Mouse (Mus musculus) kidney, embryonic 16.5 days (tissue): ENCODE measurements around the gene Cux1. TPM values are rescaled to one million over a fixed set of nuclear protein-coding genes. Genes with fewer than 3 reads are reported as not detected.

ENCODE experiments used
- ATAC-seq: fragments of 200-750 bp; cut with Nextera tagmentation; 2 replicates; pipeline ENCODE4 v1.8.0; 2017; ENCODE audit warnings: moderate TSS enrichment; ENCODE audit not compliant: low FRiP score, low TSS enrichment
- H3K27ac ChIP-seq: fragments of 300-500 bp; sonication (generic); 2 replicates; pipeline ENCODE4 v1.5.1; 2014; ENCODE audit warnings: low read length
- H3K27me3 ChIP-seq: fragments of 300-500 bp; sonication (generic); 2 replicates; pipeline ENCODE4 v1.6.1; 2014; ENCODE audit warnings: low read length, control low read depth, mixed read lengths; ENCODE audit not compliant: insufficient read depth
- H3K36me3 ChIP-seq: fragments of 300-500 bp; sonication (generic); 2 replicates; pipeline ENCODE4 v1.6.1; 2014; ENCODE audit warnings: low read length, control low read depth, mixed read lengths; ENCODE audit not compliant: insufficient read depth
- H3K4me1 ChIP-seq: fragments of 300-500 bp; sonication (generic); 2 replicates; pipeline ENCODE4 v1.6.1; 2014; ENCODE audit warnings: low read length, control low read depth, mixed read lengths; ENCODE audit not compliant: insufficient read depth
- H3K4me2 ChIP-seq: fragments of 300-500 bp; sonication (generic); replicated peaks from 2 replicates; pipeline ENCODE4 v1.6.1; 2014; ENCODE audit warnings: low read depth, low read length
- H3K4me3 ChIP-seq: fragments of 300-500 bp; sonication (generic); 2 replicates; pipeline ENCODE4 v1.5.1; 2014; ENCODE audit warnings: mild to moderate bottlenecking, low read length
- H3K9ac ChIP-seq: fragments of 300-500 bp; sonication (generic); replicated peaks from 2 replicates; pipeline ENCODE4 v1.6.1; 2014; ENCODE audit warnings: low read length
- H3K9me3 ChIP-seq: fragments of 300-500 bp; sonication (generic); 2 replicates; pipeline ENCODE4 v1.6.1; 2016; ENCODE audit warnings: low read length, control low read depth
- WGBS: fragments of 180-500 bp; shearing (Covaris S2); extraction: QIAGEN DNeasy Blood & Tissue Kit; methylation state at CpG from one replicate; pipeline ENCODE4 v1.1.7; 2014; 5-methylcytosine and 5-hydroxymethylcytosine counted together
- polyA plus RNA-seq: library from polyadenylated mRNA; unstranded; fragments of >200 nt; fragmentation: Nextera tagmentation; extraction: Ambion mirVana; gene quantifications from 2 replicates; pipeline ENCODE4 v1.2.1, GENCODE M21; 2015

Cux1 gene
- polyA plus RNA-seq, 1 experiment from 2014 or later = 110 TPM

- no peak for ATAC-seq
- 56% methylated on average over 3 of the region's 3 CpGs for WGBS
- no peaks in the 10 kb centered on the region for H3K9me3 ChIP-seq
Measured at GRCm38 (mm10) chr5:136588471-136588870, 21.2 kb upstream of the Cux1 start.

GRCm38 (mm10) chr5:136584676-136585285 is 17.5 kb upstream of the Cux1 start:
- 0 out of 2 replicates have a peak, but pooled peaks cover 3% of the 10 kb centered on the region for H3K27me3 ChIP-seq
- peaks cover 40% of the 10 kb centered on the region for H3K4me1 ChIP-seq
- H3K27ac ChIP-seq = peak overlapping the region; percentile 66
- WGBS = 13% methylated on average over 4 of the region's 4 CpGs
- no peak overlapping the region for H3K4me2 ChIP-seq
- H3K9me3 ChIP-seq = no peaks in the 10 kb centered on the region; the same call in 1 of the 2 replicates
- no peaks in the 10 kb centered on the region for H3K36me3 ChIP-seq
- peak; percentile 80 for ATAC-seq
- no peak overlapping the region for H3K4me3 ChIP-seq
- H3K9ac ChIP-seq = no peak overlapping the region

More at GRCm38 (mm10) chr5:136588471-136588870, 21.2 kb upstream of the Cux1 start:
- Histone ChIP-seq H3K4me1 (peaks cover 17% of the 10 kb centered on the region), H3K27me3 (no peaks in the 10 kb centered on the region), H3K27ac (no peak overlapping the region), H3K4me3 (no peak overlapping the region), H3K4me2 (no peak overlapping the region), H3K9ac (no peak overlapping the region), H3K36me3 (no peaks in the 10 kb centered on the region)

DNA sequence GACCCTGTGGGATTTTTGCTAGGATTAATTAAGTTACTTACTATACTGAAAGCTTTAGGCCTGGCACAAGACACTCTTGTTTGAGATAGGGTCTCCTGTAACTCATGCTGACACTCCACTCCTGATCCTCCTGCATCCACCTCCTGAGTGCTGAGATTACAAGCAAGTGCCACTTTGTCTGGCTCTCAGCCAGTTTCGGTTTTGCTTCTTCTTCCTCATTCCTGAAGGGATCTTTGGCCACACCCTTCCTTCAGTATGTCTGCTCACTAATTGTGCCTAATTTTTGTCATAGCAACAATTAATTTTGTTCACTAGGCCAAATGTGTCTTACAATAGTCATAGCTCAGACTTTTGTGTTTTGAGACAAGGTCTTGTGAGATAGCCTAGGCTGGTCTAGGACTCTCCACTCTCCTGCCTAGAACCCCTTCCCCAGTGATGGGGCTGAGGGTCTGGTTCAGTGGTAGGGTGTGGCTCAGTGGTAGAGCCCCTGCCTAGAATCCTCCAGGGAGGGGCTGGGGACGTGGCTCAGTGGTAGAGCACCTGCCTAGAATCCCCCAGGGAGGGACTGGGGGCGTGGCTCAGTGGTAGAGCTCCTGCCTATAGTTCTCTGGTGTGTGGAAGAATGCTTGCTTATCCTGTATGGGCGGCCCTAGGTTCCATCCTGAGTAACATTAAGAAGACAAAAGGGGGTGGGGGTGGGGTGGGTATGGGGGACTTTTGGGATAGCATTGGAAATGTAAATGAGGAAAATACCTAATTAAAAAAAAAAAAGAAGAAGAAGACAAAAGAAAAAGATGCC is 16.6 kb upstream of the Cux1 start:
- no peak overlapping the region for H3K27ac ChIP-seq
- H3K4me3 ChIP-seq = no peak overlapping the region
- H3K4me2 ChIP-seq = no peak overlapping the region
- H3K36me3 ChIP-seq = no peaks in the 10 kb centered on the region
- WGBS = 77% methylated on average over 4 of the region's 4 CpGs
- no peak overlapping the region for H3K9ac ChIP-seq
- ATAC-seq = no peak
- H3K9me3 ChIP-seq = no peaks in the 10 kb centered on the region; the same call in 1 of the 2 replicates
- H3K4me1 ChIP-seq = peaks cover 37% of the 10 kb centered on the region
- H3K27me3 ChIP-seq = 0 out of 2 replicates have a peak, but pooled peaks cover 3% of the 10 kb centered on the region

- WGBS = 89% methylated on average over 2 of the region's 2 CpGs
- H3K27me3 ChIP-seq = 0 out of 2 replicates have a peak, but pooled peaks cover 3% of the 10 kb centered on the region
- H3K36me3 ChIP-seq = no peaks in the 10 kb centered on the region
- H3K27ac ChIP-seq = no peak overlapping the region
- H3K4me3 ChIP-seq = no peak overlapping the region
- no peaks in the 10 kb centered on the region; the same call in 1 of the 2 replicates for H3K9me3 ChIP-seq
- H3K9ac ChIP-seq = no peak overlapping the region
- no peak for ATAC-seq
- peaks cover 36% of the 10 kb centered on the region for H3K4me1 ChIP-seq
- H3K4me2 ChIP-seq = no peak overlapping the region
Measured at GRCm38 (mm10) chr5:136583256-136583655, 16.0 kb upstream of the Cux1 start.

DNA sequence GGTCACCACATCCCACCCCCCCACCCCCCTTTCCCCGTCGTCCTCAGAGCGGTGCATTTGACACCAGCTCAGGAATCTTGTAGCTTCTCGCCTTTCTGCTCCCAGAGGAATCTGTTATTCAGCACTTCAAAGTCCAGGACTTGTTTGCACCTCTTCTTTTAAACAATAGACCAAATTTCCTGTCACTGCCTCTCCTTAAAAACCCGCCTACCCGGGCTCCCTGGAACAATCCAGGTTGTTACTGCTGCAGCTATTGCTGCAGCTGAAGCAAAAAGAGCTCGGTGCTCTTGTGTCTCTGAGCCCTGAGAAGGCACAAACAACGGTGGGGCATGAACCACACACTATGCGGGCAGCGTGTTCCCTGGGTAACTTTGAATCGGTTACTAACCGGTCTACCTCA is 14.9 kb upstream of the Cux1 start:
- WGBS = 2% methylated on average over 12 of the region's 12 CpGs
- Histone ChIP-seq H3K27ac (peak overlapping the region; percentile 67), H3K4me1 (peaks cover 36% of the 10 kb centered on the region), H3K36me3 (no peaks in the 10 kb centered on the region), H3K27me3 (0 out of 2 replicates have a peak, but pooled peaks cover 3% of the 10 kb centered on the region), H3K4me2 (peak overlapping the region; percentile 53), H3K4me3 (peak overlapping the region; percentile 39), H3K9ac (peak overlapping the region; percentile 39; the same call in 1 of the 2 replicates), H3K9me3 (no peaks in the 10 kb centered on the region; the same call in 1 of the 2 replicates)
- peak; percentile 20; the same call in 1 of the 2 replicates for ATAC-seq

DNA sequence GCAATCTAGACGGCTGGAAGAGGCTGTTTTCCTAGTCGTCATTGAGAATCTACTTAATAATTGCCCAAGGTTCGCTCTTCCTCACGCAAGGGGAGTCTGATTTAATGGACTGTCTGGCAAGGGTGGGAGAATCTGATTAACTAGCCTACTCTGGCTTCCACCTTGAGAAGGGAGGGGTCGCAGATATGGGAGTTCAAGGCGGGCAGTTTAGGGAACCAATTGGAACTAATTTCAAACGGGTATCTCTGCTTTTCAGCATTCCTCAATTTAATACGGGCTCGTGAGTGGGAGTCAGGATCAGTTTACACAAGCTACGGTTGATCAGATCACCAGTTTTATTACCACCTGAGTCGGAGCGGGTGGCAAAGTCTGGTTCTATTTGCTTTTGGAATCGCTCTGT is 14.3 kb upstream of the Cux1 start:
- under 1% methylated on average over 13 of the region's 13 CpGs for WGBS
- H3K27ac ChIP-seq = peak overlapping the region; percentile 67
- peak; percentile 68 for ATAC-seq

DNA sequence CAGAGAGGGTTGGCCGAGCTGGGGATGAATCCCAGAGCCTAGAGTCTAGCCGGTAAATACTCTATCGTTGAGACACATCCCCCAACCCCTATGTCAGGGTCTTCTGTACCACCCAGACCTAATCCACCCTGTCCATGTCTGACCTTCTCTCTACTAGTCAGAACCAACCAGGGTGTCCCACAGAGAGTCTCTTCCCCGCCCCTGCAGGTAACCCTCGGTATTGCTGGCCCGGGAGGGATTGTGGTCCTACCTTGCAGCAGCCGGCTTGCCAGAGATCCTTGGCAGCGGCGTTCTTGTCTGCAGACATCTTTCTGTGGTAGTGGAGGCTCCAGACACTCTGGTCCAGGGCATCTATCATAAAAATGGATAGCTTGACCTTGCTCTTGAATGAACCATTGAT is 13.9 kb upstream of the Cux1 start:
- Histone ChIP-seq H3K36me3 (no peaks in the 10 kb centered on the region), H3K4me3 (peak overlapping the region; percentile 39), H3K4me1 (peaks cover 36% of the 10 kb centered on the region), H3K9me3 (no peaks in the 10 kb centered on the region; the same call in 1 of the 2 replicates), H3K27me3 (0 out of 2 replicates have a peak, but pooled peaks cover 3% of the 10 kb centered on the region), H3K9ac (peak overlapping the region; percentile 47), H3K27ac (peak overlapping the region; percentile 67), H3K4me2 (peak overlapping the region; percentile 53)
- ATAC-seq = peak; percentile 66
- WGBS = 8% methylated on average over 9 of the region's 9 CpGs

More for the DNA sequence above, 14.3 kb upstream of the Cux1 start:
- Histone ChIP-seq H3K4me1 (peaks cover 36% of the 10 kb centered on the region), H3K36me3 (no peaks in the 10 kb centered on the region), H3K4me2 (peak overlapping the region; percentile 53), H3K9ac (peak overlapping the region; percentile 47), H3K4me3 (peak overlapping the region; percentile 39), H3K27me3 (0 out of 2 replicates have a peak, but pooled peaks cover 3% of the 10 kb centered on the region), H3K9me3 (no peaks in the 10 kb centered on the region; the same call in 1 of the 2 replicates)

DNA sequence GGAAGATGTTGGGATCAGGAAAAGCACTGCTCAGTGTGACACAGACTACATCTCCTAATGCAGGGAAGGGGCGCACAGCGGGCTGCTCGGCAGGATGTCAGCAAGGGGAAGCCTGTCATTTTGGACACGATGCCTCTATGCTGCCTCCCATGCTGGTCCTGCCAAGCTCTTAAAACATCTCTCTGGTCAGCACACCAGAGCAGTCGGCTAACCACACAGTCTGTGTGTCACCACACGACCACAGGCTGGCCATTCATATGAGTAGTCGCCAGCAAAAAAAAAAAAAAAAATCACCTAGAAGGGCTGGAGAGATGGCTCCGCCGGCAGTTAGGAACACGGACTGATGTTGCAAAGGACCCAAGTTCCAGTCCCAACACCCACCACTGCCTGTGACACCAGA is 10.9 kb upstream of the Cux1 start:
- H3K36me3 ChIP-seq = no peaks in the 10 kb centered on the region
- no peak overlapping the region for H3K9ac ChIP-seq
- H3K27ac ChIP-seq = no peak overlapping the region
- H3K4me2 ChIP-seq = no peak overlapping the region
- 0 out of 2 replicates have a peak, but pooled peaks cover 3% of the 10 kb centered on the region for H3K27me3 ChIP-seq
- H3K4me1 ChIP-seq = peaks cover 23% of the 10 kb centered on the region
- no peak overlapping the region for H3K4me3 ChIP-seq
- H3K9me3 ChIP-seq = no peaks in the 10 kb centered on the region; the same call in 1 of the 2 replicates
- 54% methylated on average over 10 of the region's 10 CpGs for WGBS
- no peak for ATAC-seq

DNA sequence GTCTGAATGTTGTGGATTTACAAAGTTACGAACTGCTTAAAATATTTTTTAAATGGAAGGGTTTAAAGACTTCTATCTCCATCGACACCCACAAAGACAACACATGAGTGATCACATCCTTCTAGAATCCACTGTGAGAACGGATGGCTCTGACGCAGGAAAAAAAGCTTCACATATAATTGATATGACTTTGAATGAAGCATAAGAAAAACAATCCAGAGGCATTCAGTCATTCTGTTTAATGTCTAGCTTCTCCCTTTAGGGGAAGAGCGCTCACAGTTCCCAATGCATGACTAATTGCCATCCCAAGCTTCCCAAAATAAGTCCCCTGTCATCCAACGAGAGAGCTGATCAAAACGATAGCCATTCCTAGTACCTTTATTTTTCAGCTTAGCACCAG is 2.9 kb upstream of the Cux1 start:
- Histone ChIP-seq H3K4me1 (peaks cover 6% of the 10 kb centered on the region), H3K9me3 (no peaks in the 10 kb centered on the region), H3K9ac (no peak overlapping the region), H3K27me3 (peaks cover 8% of the 10 kb centered on the region), H3K4me2 (no peak overlapping the region), H3K27ac (no peak overlapping the region), H3K36me3 (no peaks in the 10 kb centered on the region), H3K4me3 (no peak overlapping the region)
- no peak for ATAC-seq
- 52% methylated on average over 7 of the region's 7 CpGs for WGBS
